ENCODE assay signal across 8 mouse cellular contexts in genomic region chr7:128392071-128392971, GRCm38 (mm10). TPM values are rescaled to one million over a fixed set of nuclear protein-coding genes. Genes with fewer than 3 reads are reported as not detected.
DNase-seq lines count a peak whose midpoint lies in the region; ATAC-seq and TF ChIP-seq lines count a peak whose summit lies in the region.
"Had no signal": no experiment of that assay in that cellular context is flagged by ENCODE, and none has a peak within 500 bp of the region (broad histone marks: within the 10 kb centered on the region; RNA-seq: fewer than 3 reads in every experiment).

No protein-coding gene starts in this region.

- no peaks in the 10 kb centered on the region for H3K36me3 ChIP-seq in heart, embryonic 10.5 days
- H3K36me3 ChIP-seq in liver, embryonic 14.5 days (replicated peaks; ENCODE audit: control insufficient read depth, insufficient read depth, low read depth) = no peaks in the 10 kb centered on the region
- no peaks in the 10 kb centered on the region for H3K36me3 ChIP-seq in forebrain, embryonic 14.5 days (ENCODE audit: control insufficient read depth, insufficient read depth, low read length)
- H3K36me3 ChIP-seq: neural tube, embryonic 12.5 days had no signal

- TF ChIP-seq EP300 in liver, embryonic 14.5 days (IDR thresholded peaks at IDR 0.05; ENCODE audit: low read depth) = no peak

- no peaks in the 10 kb centered on the region for H3K27me3 ChIP-seq in heart, embryonic 10.5 days (ENCODE audit: insufficient read depth, poor library complexity, severe bottlenecking)
- H3K27me3 ChIP-seq in liver, embryonic 14.5 days (ENCODE audit: control insufficient read depth, insufficient read depth, low read length) = no peaks in the 10 kb centered on the region
- no peaks in the 10 kb centered on the region for H3K27me3 ChIP-seq in forebrain, embryonic 14.5 days (replicated peaks; ENCODE audit: control insufficient read depth, insufficient read depth, low read length)
- H3K27me3 ChIP-seq: neural tube, embryonic 12.5 days had no signal

- ATAC-seq in liver, embryonic 14.5 days (ENCODE audit: insufficient read depth) = peak; percentile 52
- ATAC-seq in forebrain, embryonic 14.5 days = no peak

- 46% methylated on average over 18 of the region's 18 CpGs for WGBS in heart, embryonic 10.5 days
- 17% methylated on average over 18 of the region's 18 CpGs for WGBS in liver, embryonic 14.5 days (ENCODE audit: insufficient replicate concordance)
- 90% methylated on average over 18 of the region's 18 CpGs for WGBS in forebrain, embryonic 14.5 days

- H3K4me3 ChIP-seq in heart, embryonic 10.5 days = no peak overlapping the region
- H3K4me3 ChIP-seq in liver, embryonic 14.5 days (ENCODE audit: insufficient read depth in 1 of 2, low read depth in 2 of 2, low read length in 2 of 2) = no peak overlapping the region
- no peak overlapping the region for H3K4me3 ChIP-seq in forebrain, embryonic 14.5 days (ENCODE audit: low read depth, low read length)
- H3K4me3 ChIP-seq: neural tube, embryonic 12.5 days had no signal

- peak overlapping the region; percentile 29 for H3K4me2 ChIP-seq in liver, embryonic 14.5 days (ENCODE audit: low read depth)
- H3K4me2 ChIP-seq in forebrain, embryonic 14.5 days (ENCODE audit: low read length) = no peak overlapping the region
- H3K4me2 ChIP-seq: neural tube, embryonic 12.5 days had no signal

- no peak for TF ChIP-seq CTCF in liver, embryonic 14.5 days (IDR thresholded peaks at IDR 0.05; ENCODE audit: low read depth)

- H3K9ac ChIP-seq in liver, embryonic 14.5 days (replicated peaks) = no peak overlapping the region
- no peak overlapping the region for H3K9ac ChIP-seq in forebrain, embryonic 14.5 days (ENCODE audit: low read length)
- H3K9ac ChIP-seq: neural tube, embryonic 12.5 days had no signal

- DNase-seq in A20 (ENCODE audit: low read depth, low spot score) = peak; percentile 95
- peak; percentile 84 for DNase-seq in CD4-positive helper T cell, adult 2 months (ENCODE audit: low read depth, low spot score)
- peak; percentile 82 for DNase-seq in heart, embryonic 10.5 days (ENCODE audit: low spot score)
- no peak for DNase-seq in liver, embryonic 14.5 days (ENCODE audit: low read depth in 3 of 3, low spot score in 3 of 3)
- peak; percentile 35 to 53 for DNase-seq in spleen, postnatal 14 days (ENCODE audit: low spot score in 2 of 2)
- no peak for DNase-seq in forebrain, embryonic 14.5 days (ENCODE audit: low spot score)
- no peak for DNase-seq in adrenal gland, adult 18-20 months (ENCODE audit: low spot score in 2 of 2)

- H3K9me3 ChIP-seq in heart, embryonic 10.5 days = no peaks in the 10 kb centered on the region
- H3K9me3 ChIP-seq in liver, embryonic 14.5 days (ENCODE audit: control insufficient read depth, low read length) = no peaks in the 10 kb centered on the region
- no peaks in the 10 kb centered on the region for H3K9me3 ChIP-seq in forebrain, embryonic 14.5 days (replicated peaks; ENCODE audit: control insufficient read depth, low read length)
- H3K9me3 ChIP-seq: neural tube, embryonic 12.5 days had no signal

- H3K27ac ChIP-seq in heart, embryonic 10.5 days = peak overlapping the region; percentile 83
- peak overlapping the region; percentile 41 for H3K27ac ChIP-seq in liver, embryonic 14.5 days
- H3K27ac ChIP-seq in forebrain, embryonic 14.5 days (ENCODE audit: low read depth, low read length) = no peak overlapping the region
- H3K27ac ChIP-seq: neural tube, embryonic 12.5 days had no signal

- H3K4me1 ChIP-seq in heart, embryonic 10.5 days = peaks cover 56% of the 10 kb centered on the region
- peaks cover 28 to 60% of the 10 kb centered on the region in 2 experiments for H3K4me1 ChIP-seq in liver, embryonic 14.5 days (replicated peaks; ENCODE audit: control insufficient read depth in 2 of 2, insufficient read depth in 2 of 2, low read length in 1 of 2)
- no peaks in the 10 kb centered on the region for H3K4me1 ChIP-seq in forebrain, embryonic 14.5 days (ENCODE audit: control insufficient read depth, insufficient read depth, low read length)

RNA-seq across cellular contexts. Expression of gene Rgs10, which starts 26.2 kb away (rescaled TPM):
- 16.4 and 19.3 TPM in 2 replicates for polyA plus RNA-seq in heart, embryonic 10.5 days (2016; fragmentation: Nextera tagmentation; extraction: Ambion mirVana)
- polyA plus RNA-seq in liver, embryonic 14.5 days (2012; rRNA removed) = 24.4 and 36.3 TPM in 2 replicates
- polyA plus RNA-seq in liver, embryonic 14.5 days (2014; fragmentation: Nextera tagmentation; extraction: Ambion mirVana) = 45.8 and 53.0 TPM in 2 replicates
- polyA plus RNA-seq in forebrain, embryonic 14.5 days (2014; fragmentation: Nextera tagmentation; extraction: Ambion mirVana) = 21.8 and 22.5 TPM in 2 replicates
- 10 to 100 TPM; 13.8 to 19.8 TPM for total RNA-seq in adrenal gland, adult 18-20 months (2021)

Comparison
In these comparisons a context has a peak if more than half of its experiments do, and no peak if none do; other contexts are left out.
1. DNase-seq: peak in A20 (single experiment), CD4-positive helper T cell, adult 2 months (single experiment), heart, embryonic 10.5 days (single experiment) and spleen, postnatal 14 days (2 of 2); none in liver, embryonic 14.5 days (0 of 3), forebrain, embryonic 14.5 days (single experiment) and adrenal gland, adult 18-20 months (0 of 2).